Mouse (Mus musculus) kidney, embryonic 16.5 days (tissue): ENCODE measurements around the gene Zfp128. TPM values are rescaled to one million over a fixed set of nuclear protein-coding genes. Genes with fewer than 3 reads are reported as not detected.

Source experiments
- ATAC-seq: fragments of 200-750 bp; cut with Nextera tagmentation; 2 replicates; pipeline ENCODE4 v1.8.0; 2017; ENCODE audit warnings: moderate TSS enrichment; ENCODE audit not compliant: low FRiP score, low TSS enrichment
- H3K27ac ChIP-seq: fragments of 300-500 bp; sonication (generic); 2 replicates; pipeline ENCODE4 v1.5.1; 2014; ENCODE audit warnings: low read length
- H3K27me3 ChIP-seq: fragments of 300-500 bp; sonication (generic); 2 replicates; pipeline ENCODE4 v1.6.1; 2014; ENCODE audit warnings: low read length, control low read depth, mixed read lengths; ENCODE audit not compliant: insufficient read depth
- H3K36me3 ChIP-seq: fragments of 300-500 bp; sonication (generic); 2 replicates; pipeline ENCODE4 v1.6.1; 2014; ENCODE audit warnings: low read length, control low read depth, mixed read lengths; ENCODE audit not compliant: insufficient read depth
- H3K4me1 ChIP-seq: fragments of 300-500 bp; sonication (generic); 2 replicates; pipeline ENCODE4 v1.6.1; 2014; ENCODE audit warnings: low read length, control low read depth, mixed read lengths; ENCODE audit not compliant: insufficient read depth
- H3K4me2 ChIP-seq: fragments of 300-500 bp; sonication (generic); replicated peaks from 2 replicates; pipeline ENCODE4 v1.6.1; 2014; ENCODE audit warnings: low read depth, low read length
- H3K4me3 ChIP-seq: fragments of 300-500 bp; sonication (generic); 2 replicates; pipeline ENCODE4 v1.5.1; 2014; ENCODE audit warnings: mild to moderate bottlenecking, low read length
- H3K9ac ChIP-seq: fragments of 300-500 bp; sonication (generic); replicated peaks from 2 replicates; pipeline ENCODE4 v1.6.1; 2014; ENCODE audit warnings: low read length
- H3K9me3 ChIP-seq: fragments of 300-500 bp; sonication (generic); 2 replicates; pipeline ENCODE4 v1.6.1; 2016; ENCODE audit warnings: low read length, control low read depth
- WGBS: fragments of 180-500 bp; shearing (Covaris S2); extraction: QIAGEN DNeasy Blood & Tissue Kit; methylation state at CpG from one replicate; pipeline ENCODE4 v1.1.7; 2014; 5-methylcytosine and 5-hydroxymethylcytosine counted together
- polyA plus RNA-seq: library from polyadenylated mRNA; unstranded; fragments of >200 nt; fragmentation: Nextera tagmentation; extraction: Ambion mirVana; gene quantifications from 2 replicates; pipeline ENCODE4 v1.2.1, GENCODE M21; 2015

Zfp128 gene
- polyA plus RNA-seq, 1 experiment from 2014 or later = 4.2 TPM

GRCm38 (mm10) chr7:12940599-12940998 lies 59.6 kb downstream of the Zfp128 start:
- Histone ChIP-seq H3K36me3 (no peaks in the 10 kb centered on the region), H3K27ac (no peak overlapping the region), H3K27me3 (no peaks in the 10 kb centered on the region), H3K4me3 (no peak overlapping the region), H3K4me1 (no peaks in the 10 kb centered on the region), H3K9me3 (no peaks in the 10 kb centered on the region), H3K9ac (no peak overlapping the region), H3K4me2 (no peak overlapping the region)
- WGBS = 84% methylated on average over 4 of the region's 4 CpGs
- ATAC-seq = no peak

Other genes starting within 250 kb of the Zfp128 start
- gene Vmn2r54, start 240.9 kb upstream of the Zfp128 start, polyA plus RNA-seq = not detected in 2 replicates
- not detected in 2 replicates for gene Vmn2r55, start 196.2 kb upstream of the Zfp128 start, polyA plus RNA-seq
- gene Vmn2r56, start 146.2 kb upstream of the Zfp128 start, polyA plus RNA-seq = not detected in 2 replicates
- 9.0 and 9.9 TPM in 2 replicates for gene Zscan18, start 77.5 kb upstream of the Zfp128 start, polyA plus RNA-seq
- gene Zfp329, start 62.3 kb upstream of the Zfp128 start, polyA plus RNA-seq = 13.6 and 17.5 TPM in 2 replicates
- gene Zfp110, start 46.4 kb upstream of the Zfp128 start, polyA plus RNA-seq = 36.0 and 38.8 TPM in 2 replicates
- 20.4 and 22.0 TPM in 2 replicates for gene Zscan22, start 16.6 kb downstream of the Zfp128 start, polyA plus RNA-seq
- 983 and 1,044 TPM in 2 replicates for gene Rps5, start 41.1 kb downstream of the Zfp128 start, polyA plus RNA-seq
- gene Rnf225, start 46.2 kb downstream of the Zfp128 start, polyA plus RNA-seq = 0.46 and 0.60 TPM in 2 replicates
- 10.4 and 12.1 TPM in 2 replicates for gene Zfp324, start 84.7 kb downstream of the Zfp128 start, polyA plus RNA-seq
- 12.4 and 14.4 TPM in 2 replicates for gene Zfp446, start 96.7 kb downstream of the Zfp128 start, polyA plus RNA-seq
- 0.11 and 0.40 TPM in 2 replicates for gene Slc27a5, start 117.0 kb downstream of the Zfp128 start, polyA plus RNA-seq
- gene Trim28, start 117.9 kb downstream of the Zfp128 start, polyA plus RNA-seq = 245 TPM in 2 replicates
- 28.3 and 29.2 TPM in 2 replicates for gene Zbtb45, start 128.9 kb downstream of the Zfp128 start, polyA plus RNA-seq
- 159 and 162 TPM in 2 replicates for gene Chmp2a, start 153.6 kb downstream of the Zfp128 start, polyA plus RNA-seq
- gene Ube2m, start 157.1 kb downstream of the Zfp128 start, polyA plus RNA-seq = 30.4 and 54.9 TPM in 2 replicates
- gene Mzf1, start 173.6 kb downstream of the Zfp128 start, polyA plus RNA-seq = 3.8 and 5.1 TPM in 2 replicates
- not detected in 2 replicates for gene Vmn1r85, start 214.0 kb downstream of the Zfp128 start, polyA plus RNA-seq
- gene Vmn1r86, start 238.7 kb downstream of the Zfp128 start, polyA plus RNA-seq = not detected in 2 replicates